Mouse (Mus musculus) heart, adult 11 months (tissue): Measurements from ENCODE around the gene Gm10134.

Experiments used
- DNase-seq: peaks from one replicate; pipeline ENCODE4 v3.0.0; 2022

Gene Gm10134

GRCm38 (mm10) chr2:28533901-28534435 is 28.1 kb downstream of the Gm10134 start:
- peak; percentile 94 for DNase-seq

- peak; percentile 98 for DNase-seq
Measured at GRCm38 (mm10) chr2:28534436-28535262, 28.8 kb downstream of the Gm10134 start.

DNA sequence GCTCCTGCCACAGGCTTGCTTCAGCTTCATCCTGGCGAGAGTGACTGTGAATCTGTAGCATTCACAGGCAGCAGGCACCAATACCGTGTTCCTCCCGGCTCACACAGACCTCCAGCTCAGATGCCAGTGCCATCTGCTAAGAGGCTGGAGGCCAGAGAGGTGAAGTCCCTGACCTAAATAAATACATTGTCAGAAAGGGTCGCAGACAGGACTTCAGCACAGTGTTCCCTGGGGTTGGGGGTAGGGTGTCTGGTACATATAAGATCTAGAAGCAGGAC is 29.3 kb downstream of the Gm10134 start:
- DNase-seq: peak; percentile 93

DNA sequence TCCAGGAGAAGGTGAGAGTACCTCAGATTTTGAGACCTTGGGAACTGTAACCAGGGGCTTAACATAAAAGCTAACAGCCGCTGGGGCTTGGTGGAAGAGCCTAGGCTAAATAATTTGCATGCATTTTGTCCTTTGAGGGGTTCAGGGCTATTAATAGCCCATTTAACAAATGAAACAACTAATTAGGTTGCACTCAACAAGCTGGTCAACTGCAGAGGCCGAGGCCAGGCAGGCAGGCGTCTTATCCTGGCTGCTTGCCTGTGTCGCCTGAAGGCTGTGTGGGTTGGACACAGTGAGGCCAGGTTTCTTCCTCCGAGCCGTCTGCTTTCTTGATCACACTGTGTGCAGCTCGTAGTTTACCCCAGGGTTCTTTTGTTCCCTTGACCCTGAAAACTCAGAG is 29.8 kb downstream of the Gm10134 start:
- DNase-seq: peak; percentile 93

DNA sequence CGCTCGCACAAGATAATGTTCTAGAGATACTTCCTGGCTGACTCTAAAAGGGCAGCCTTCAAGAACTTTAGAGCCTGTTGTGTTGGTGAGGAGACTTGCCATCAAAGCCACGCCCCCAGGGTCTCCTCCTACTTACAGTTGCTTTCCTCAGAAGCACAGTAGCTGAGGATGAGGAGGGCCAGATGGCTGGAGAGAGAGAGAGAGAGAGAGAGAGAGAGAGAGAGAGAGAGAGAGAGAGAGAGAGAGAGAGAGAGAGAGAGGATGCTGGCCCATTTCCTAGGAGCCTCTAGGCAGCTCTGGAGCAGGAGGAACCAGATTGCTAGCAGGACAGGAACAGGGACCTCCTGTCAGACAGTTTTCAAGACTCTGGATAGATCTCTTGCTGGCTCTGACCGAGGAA is 30.3 kb downstream of the Gm10134 start:
- peak; percentile 95 for DNase-seq

GRCm38 (mm10) chr2:28536766-28537633 is 31.1 kb downstream of the Gm10134 start:
- peak; percentile 92 for DNase-seq

GRCm38 (mm10) chr2:28537634-28537920 is 31.7 kb downstream of the Gm10134 start:
- no peak for DNase-seq

DNA sequence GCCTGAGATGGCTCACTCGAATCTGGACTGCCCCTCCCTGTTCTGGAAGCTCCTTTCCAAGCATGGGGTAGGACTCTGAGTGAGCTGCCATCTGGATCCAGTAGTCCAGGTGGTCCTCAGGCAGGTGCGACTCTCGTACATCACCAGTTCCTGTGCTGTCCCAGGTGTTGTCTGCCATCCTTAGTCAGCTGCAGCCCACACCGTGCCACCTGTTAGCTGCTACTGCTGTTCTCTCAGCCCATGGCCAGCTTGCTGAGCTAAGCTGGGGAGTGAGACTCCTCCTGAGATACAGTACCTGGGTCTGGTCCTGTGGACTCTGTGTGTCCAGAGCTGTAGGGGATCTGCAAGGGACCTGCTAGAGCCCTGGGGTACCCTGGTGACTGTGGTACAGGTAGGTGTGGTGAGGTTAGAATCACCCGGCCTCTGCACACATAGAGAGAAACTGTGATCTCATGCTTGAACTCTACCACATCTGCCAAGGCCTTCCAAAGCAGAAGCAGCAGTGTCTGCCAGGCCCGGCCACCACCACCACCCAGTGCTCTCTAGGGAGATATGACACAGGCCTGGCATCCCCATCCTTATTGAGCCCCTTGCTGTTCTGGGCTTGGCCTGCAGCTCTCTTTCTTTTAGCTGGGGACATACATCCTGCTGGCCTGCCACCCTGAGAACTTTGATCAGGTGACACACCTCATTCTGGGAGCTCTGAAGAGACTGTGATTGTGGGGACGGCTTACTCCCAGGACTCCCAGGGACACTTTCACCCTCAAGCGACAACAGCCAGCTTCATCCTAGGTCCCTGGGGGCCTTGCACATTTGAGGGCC is 32.3 kb downstream of the Gm10134 start:
- DNase-seq: peak; percentile 95

DNA sequence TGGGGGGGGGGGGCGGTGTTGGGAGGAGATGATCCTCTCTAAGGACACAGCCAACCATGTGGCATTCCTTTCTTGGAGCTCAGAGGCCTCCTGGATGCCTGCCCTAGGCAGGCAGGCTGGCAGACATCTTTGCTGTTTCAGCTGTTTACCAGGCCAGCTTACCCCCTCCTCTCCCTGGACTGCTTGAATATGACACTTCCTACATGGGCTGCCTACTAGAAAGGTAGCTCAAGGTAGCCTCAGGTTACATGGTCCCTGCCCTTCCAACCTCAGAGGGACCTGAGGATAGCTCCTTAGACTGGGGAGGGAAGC is 32.9 kb downstream of the Gm10134 start:
- DNase-seq: no peak

DNA sequence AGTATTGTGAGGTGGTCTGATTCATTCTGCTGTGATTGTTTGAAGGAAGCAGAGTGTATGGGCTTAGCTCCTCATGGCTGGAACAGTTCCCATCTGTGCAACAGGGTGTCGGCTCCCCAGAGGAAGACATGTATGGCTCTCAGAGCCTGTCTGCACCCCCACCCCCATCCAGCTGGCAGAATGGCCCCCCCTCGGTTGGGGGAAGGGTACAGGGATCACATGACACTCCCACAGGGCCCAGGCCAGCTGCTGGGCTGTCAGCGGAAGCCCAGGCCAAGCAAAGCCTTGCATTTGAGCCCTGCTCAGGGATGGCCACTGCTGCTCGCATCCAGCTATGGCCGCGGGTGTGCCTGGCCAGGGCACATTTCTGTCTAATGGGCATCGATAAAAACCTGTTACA is 33.3 kb downstream of the Gm10134 start:
- DNase-seq: peak; percentile 99

- peak; percentile 99 for DNase-seq
Measured at GRCm38 (mm10) chr2:28539949-28540348, 34.1 kb downstream of the Gm10134 start.

GRCm38 (mm10) chr2:28540587-28541227 is 34.8 kb downstream of the Gm10134 start:
- DNase-seq: peak; percentile 92

DNA sequence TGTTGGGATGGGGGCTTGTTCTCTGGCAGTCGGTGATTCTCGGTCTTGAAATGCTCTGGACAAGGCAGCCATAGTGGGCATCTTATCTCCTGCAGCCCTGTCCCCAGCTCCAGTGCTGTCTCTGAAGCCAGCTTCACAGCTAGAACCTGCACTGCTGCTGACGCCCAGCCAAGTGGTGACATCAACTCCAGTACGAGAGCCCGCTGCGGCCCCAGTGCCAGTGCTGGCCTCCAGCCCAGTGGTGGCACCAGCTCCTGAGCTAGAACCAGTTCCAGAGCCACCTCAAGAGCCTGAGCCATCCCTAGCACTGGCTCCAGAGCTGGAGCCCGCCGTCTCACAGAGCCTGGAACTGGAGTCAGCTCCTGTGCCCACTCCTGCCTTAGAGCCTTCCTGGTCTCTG is 38.0 kb downstream of the Gm10134 start:
- DNase-seq: no peak

DNA sequence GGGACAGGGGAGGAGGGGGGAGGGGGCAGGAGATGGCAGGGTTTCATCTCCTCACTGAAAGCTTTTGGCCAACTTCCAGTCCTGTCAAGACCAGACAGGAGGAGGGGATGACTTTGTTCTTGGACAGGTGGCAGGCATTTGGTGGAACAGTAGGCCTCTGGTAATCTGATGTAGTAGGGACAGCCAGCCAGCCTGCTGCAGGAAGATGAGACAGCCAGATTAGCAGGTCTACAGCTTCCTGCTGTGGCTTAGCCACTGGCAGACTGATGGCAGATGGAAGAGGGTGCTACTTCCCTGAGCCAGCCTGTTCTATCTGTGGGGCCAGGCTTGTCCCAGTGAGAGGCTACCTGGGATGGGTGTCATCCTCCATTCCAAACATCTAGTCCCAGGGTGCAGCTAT is 40.1 kb downstream of the Gm10134 start:
- DNase-seq: no peak

- DNase-seq: no peak
Measured at GRCm38 (mm10) chr2:28546560-28546959, 40.7 kb downstream of the Gm10134 start.

DNA sequence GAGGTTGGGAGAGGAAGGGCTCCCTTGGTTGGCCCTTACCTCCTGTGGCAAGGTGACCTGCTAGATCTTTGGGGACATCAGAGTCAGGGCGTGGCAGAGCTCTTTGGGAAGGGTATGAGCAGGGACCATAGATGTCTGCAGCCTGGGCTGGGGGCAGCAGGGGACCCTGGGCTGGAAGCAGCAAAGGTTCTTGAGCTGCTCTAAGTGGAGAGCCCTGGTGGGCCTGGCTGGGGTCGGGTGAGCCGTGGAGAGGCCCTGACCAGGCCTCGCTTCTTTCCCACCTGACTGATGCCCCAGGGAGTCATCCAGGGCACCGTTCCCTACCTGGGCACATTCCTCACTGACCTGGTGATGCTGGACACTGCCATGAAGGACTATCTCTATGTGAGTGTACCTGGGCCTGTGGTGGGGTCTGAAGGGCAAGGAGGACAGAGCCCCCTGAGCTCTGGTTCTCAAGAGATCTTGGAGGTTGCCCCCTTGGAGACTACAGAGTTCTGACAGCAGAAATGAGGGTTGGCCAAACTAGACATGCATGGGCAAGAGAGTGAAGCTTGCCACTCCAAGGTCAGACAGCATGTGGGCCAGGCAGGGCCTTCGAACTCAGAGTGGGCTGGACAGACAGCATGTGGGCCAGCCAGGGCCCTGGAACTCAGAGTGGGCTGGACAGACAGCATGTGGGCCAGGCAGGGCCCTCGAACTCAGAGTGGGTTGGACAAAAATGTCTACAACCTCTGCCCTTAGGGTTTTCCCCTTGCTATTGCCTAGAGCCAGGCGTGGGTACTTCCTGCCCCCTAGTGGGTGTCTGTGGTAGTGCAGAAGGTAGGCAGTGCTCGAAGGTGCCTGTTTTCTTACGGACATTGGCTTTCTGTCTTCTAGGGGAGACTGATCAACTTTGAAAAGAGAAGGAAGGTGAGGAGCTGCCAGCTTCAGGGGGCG is 41.6 kb downstream of the Gm10134 start:
- DNase-seq: peak; percentile 95

GRCm38 (mm10) chr2:28549157-28549556 is 43.3 kb downstream of the Gm10134 start:
- DNase-seq: peak; percentile 93

DNA sequence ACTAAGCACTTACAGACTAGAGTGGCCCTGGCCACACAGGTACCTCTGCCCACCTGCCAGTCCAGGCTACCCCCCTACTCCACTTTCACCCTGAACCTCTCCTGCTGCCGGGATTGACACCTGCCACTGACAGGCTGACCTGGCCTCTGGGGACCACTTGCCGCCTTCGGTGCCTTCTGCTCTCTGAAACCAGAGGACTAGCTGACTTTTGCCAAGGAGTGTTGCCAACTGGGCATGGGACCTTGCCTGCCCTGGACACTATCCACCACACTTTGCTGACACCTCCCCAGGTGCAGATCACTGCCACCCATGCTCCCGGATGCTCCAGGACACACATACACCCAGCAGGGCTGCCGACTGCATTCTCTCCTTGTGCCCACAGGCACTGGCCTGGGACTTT is 46.4 kb downstream of the Gm10134 start:
- DNase-seq: no peak
